Mouse (Mus musculus): Measurements from ENCODE around the gene Tle4. TPM values are rescaled to one million over a fixed set of nuclear protein-coding genes. Genes with fewer than 3 reads are reported as not detected.

Tle4 gene
- total and polyA plus RNA-seq, 3 experiments: 18.9 to 27.7 (median 23.4) TPM

DNA sequence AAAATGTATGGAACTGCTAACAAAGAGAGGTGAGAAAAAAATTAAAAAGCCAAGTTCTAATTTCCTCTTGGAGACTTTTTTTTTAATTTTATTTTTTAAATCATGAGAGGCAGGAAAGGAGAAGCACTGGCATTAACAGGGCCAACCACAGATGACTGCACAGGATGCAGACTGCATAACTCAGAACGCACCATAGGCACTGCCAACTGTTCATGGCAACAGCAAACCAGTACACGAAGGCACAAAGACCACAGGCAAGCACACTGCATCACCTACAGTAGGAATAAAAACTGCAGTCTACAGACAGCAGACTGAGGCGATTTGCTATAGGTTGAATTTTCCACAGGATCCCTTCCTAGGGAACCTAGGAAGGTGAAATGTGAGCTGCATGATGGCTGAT, 112.7 kb downstream of the Tle4 start:
- DNase-seq (ENCODE audit: extremely low read depth): no peak
- in situ Hi-C loops (cut with MboI; ENCODE audit: low pct_ligation_motif_present, low pct_unique_long_range_greater_than_20kb, low sequenced_read_pairs) (no loop called here), dilution Hi-C loops (cut with MboI; ENCODE audit: extremely low pct_ligation_motif_present, extremely low pct_unique_long_range_greater_than_20kb, low sequenced_read_pairs) (no loop called here)
- Histone ChIP-seq H3K4me2 (ENCODE audit: insufficient read depth, low read depth, poor library complexity, severe bottlenecking) (no peak overlapping the region), H3K79me2 (replicated peaks; ENCODE audit: control insufficient read depth, extremely low read depth, insufficient read depth, poor library complexity, severe bottlenecking) (peaks cover 6% of the 10 kb centered on the region), H3K4me3 (replicated peaks in 1 of 3; ENCODE audit: low read depth in 2 of 3, low read length in 2 of 3, poor library complexity in 1 of 3) (no peak overlapping the region), H3K9ac (ENCODE audit: insufficient read depth, low read depth) (no peak overlapping the region), H3K27me3 (replicated peaks) (no peaks in the 10 kb centered on the region), H3K36me3 (replicated peaks in 1 of 2; ENCODE audit: control insufficient read depth in 1 of 2, insufficient read depth in 1 of 2, low read length in 1 of 2) (peaks cover 8 to 35% of the 10 kb centered on the region in 2 experiments), H3K27ac (ENCODE audit: insufficient read depth, low read depth) (no peak overlapping the region), H3K4me1 (ENCODE audit: control insufficient read depth in 1 of 2, insufficient read depth in 2 of 2) (peaks cover 2 to 3% of the 10 kb centered on the region in 2 experiments; a peak in 2 of 4 replicates), H3K9me3 (replicated peaks; ENCODE audit: low read length) (no peaks in the 10 kb centered on the region)
- TF ChIP-seq ZNF384 (IDR thresholded peaks at IDR 0.05; ENCODE audit: low read depth, low read length) (no peak), JUND (conservative IDR thresholded peaks at IDR 0.05; ENCODE audit: low read depth, low read length) (no peak), CTCF (conservative IDR thresholded peaks at IDR 0.05 in 1 of 2, IDR thresholded peaks at IDR 0.05 in 1 of 2; ENCODE audit: low read depth in 2 of 2, low read length in 2 of 2) (no peak), GABPA (IDR thresholded peaks at IDR 0.05; ENCODE audit: insufficient replicate concordance, low read depth, low read length) (no peak), ELF1 (IDR thresholded peaks at IDR 0.05; ENCODE audit: low read depth, low read length) (no peak), KAT2A (IDR thresholded peaks at IDR 0.05; ENCODE audit: insufficient replicate concordance, low read length) (no peak), PAX5 (IDR thresholded peaks at IDR 0.05; ENCODE audit: low read length) (no peak), UBTF (IDR thresholded peaks at IDR 0.05; ENCODE audit: low read depth, low read length) (no peak)

DNA sequence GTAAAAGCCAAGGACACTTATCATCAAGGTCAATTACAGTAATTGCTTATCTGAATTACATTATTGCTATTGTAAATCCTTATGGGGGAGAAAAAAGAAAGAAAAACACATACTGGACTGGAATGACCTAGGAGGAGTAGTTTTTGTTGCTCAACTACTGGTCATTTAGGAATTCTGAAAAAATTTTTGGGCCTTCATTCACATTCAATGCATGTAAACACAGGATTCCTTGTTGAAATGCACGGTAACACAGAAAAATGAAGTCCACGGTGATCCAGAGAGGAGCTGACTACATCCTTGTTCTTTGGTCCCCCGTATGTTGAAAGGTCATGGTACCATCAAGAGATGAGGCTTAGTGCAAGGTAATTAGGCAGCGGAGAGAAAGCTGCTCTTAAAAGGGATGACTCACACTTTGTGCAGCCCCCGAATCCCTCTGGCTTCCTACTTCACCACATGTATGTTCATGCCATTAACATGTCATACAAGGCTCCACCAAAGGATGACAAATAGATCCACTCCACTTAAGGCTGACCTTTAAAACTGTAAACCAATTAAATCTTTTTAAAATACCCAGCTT, 115.2 kb downstream of the Tle4 start:
- peaks cover 2 to 3% of the 10 kb centered on the region in 2 experiments; a peak in 2 of 4 replicates for H3K4me1 ChIP-seq (ENCODE audit: control insufficient read depth in 1 of 2, insufficient read depth in 2 of 2)
- in situ Hi-C loops (cut with MboI; ENCODE audit: low pct_ligation_motif_present, low pct_unique_long_range_greater_than_20kb, low sequenced_read_pairs) (no loop called here), dilution Hi-C loops (cut with MboI; ENCODE audit: extremely low pct_ligation_motif_present, extremely low pct_unique_long_range_greater_than_20kb, low sequenced_read_pairs) (no loop called here)
- no peaks in the 10 kb centered on the region for H3K27me3 ChIP-seq (replicated peaks)
- no peak overlapping the region for H3K4me3 ChIP-seq (replicated peaks in 1 of 3; ENCODE audit: low read depth in 2 of 3, low read length in 2 of 3, poor library complexity in 1 of 3)
- H3K9ac ChIP-seq (ENCODE audit: insufficient read depth, low read depth): no peak overlapping the region
- TF ChIP-seq IRF4 (IDR thresholded peaks at IDR 0.05; ENCODE audit: low read depth, low read length) (no peak), MAFK (IDR thresholded peaks at IDR 0.05; ENCODE audit: insufficient replicate concordance, low read length) (no peak), NELFE (IDR thresholded peaks at IDR 0.05; ENCODE audit: low read depth, low read length) (no peak), EP300 (IDR thresholded peaks at IDR 0.05; ENCODE audit: low read length) (no peak), ZKSCAN1 (IDR thresholded peaks at IDR 0.05; ENCODE audit: borderline replicate concordance, low read depth, low read length) (no peak)
- no peak overlapping the region for H3K27ac ChIP-seq (ENCODE audit: insufficient read depth, low read depth)
- no peaks in the 10 kb centered on the region for H3K9me3 ChIP-seq (replicated peaks; ENCODE audit: low read length)
- no peak overlapping the region for H3K4me2 ChIP-seq (ENCODE audit: insufficient read depth, low read depth, poor library complexity, severe bottlenecking)
- no peak for DNase-seq (ENCODE audit: extremely low read depth)
- peaks cover 3% of the 10 kb centered on the region for H3K79me2 ChIP-seq (replicated peaks; ENCODE audit: control insufficient read depth, extremely low read depth, insufficient read depth, poor library complexity, severe bottlenecking)
- H3K36me3 ChIP-seq (replicated peaks in 1 of 2; ENCODE audit: control insufficient read depth in 1 of 2, insufficient read depth in 1 of 2, low read length in 1 of 2): peaks cover 15 to 49% of the 10 kb centered on the region in 2 experiments
